ENCODE assay signal across 9 mouse cellular contexts in genomic region chr4:88763384-88764018, GRCm38 (mm10). TPM values are rescaled to one million over a fixed set of nuclear protein-coding genes. Genes with fewer than 3 reads are reported as not detected.
DNase-seq lines count a peak whose midpoint lies in the region; ATAC-seq and TF ChIP-seq lines count a peak whose summit lies in the region.
"Not testable (repeated sequence)": the region's sequence is repeated elsewhere in the genome, so short reads cannot be mapped to it uniquely, and the experiment has no call there.
"Had no signal": no experiment of that assay in that cellular context is flagged by ENCODE, and none has a peak within 500 bp of the region (broad histone marks: within the 10 kb centered on the region; RNA-seq: fewer than 3 reads in every experiment).

No protein-coding gene starts in this region.

- 3% methylated on average over 42 of the region's 42 CpGs for WGBS in embryonic facial prominence, embryonic 10.5 days
- WGBS in hindbrain, embryonic 15.5 days, result 4% methylated on average over 27 of the region's 42 CpGs
- WGBS in olfactory bulb, adult 2 months, result 3% methylated on average over 42 of the region's 42 CpGs

- not testable (repeated sequence) for H3K27me3 ChIP-seq in embryonic facial prominence, embryonic 10.5 days (replicated peaks; ENCODE audit: low read depth, poor library complexity, severe bottlenecking); hindbrain, embryonic 15.5 days

- H3K4me1 ChIP-seq in embryonic facial prominence, embryonic 10.5 days; hindbrain, embryonic 15.5 days (replicated peaks); olfactory bulb, adult 2 months (ENCODE audit: control insufficient read depth, insufficient read depth, low read length): not testable (repeated sequence)

- not testable (repeated sequence) for TF ChIP-seq CTCF in olfactory bulb, adult 2 months (IDR thresholded peaks at IDR 0.05; ENCODE audit: insufficient read depth, low read depth, low read length)

- H3K9me3 ChIP-seq in embryonic facial prominence, embryonic 10.5 days; hindbrain, embryonic 15.5 days: not testable (repeated sequence)

- intact Hi-C loops in gastrocnemius, postnatal 36 days (cut with DNase I), result not testable (repeated sequence)

- peak overlapping the region; percentile 50 for H3K4me3 ChIP-seq in embryonic facial prominence, embryonic 10.5 days
- H3K4me3 ChIP-seq in hindbrain, embryonic 15.5 days, result peak overlapping the region; percentile 36
- peak overlapping the region; percentile 44 for H3K4me3 ChIP-seq in olfactory bulb, adult 2 months (ENCODE audit: insufficient read depth, low read depth, low read length)

- TF ChIP-seq POLR2A in olfactory bulb, adult 2 months (IDR thresholded peaks at IDR 0.05; ENCODE audit: insufficient read depth, low read depth, low read length), result not testable (repeated sequence)

- peak; percentile 61 for DNase-seq in adrenal gland, postnatal 10 days
- peak; percentile 81 for DNase-seq in embryonic facial prominence, embryonic 10.5 days (ENCODE audit: low spot score)
- peak; percentile 38 to 46 for DNase-seq in gastrocnemius, postnatal 36 days
- DNase-seq in layer of hippocampus, postnatal 36 days, result peak; percentile 29 to 37
- DNase-seq in lung, postnatal 14 days, result peak; percentile 55
- peak; percentile 56 for DNase-seq in urinary bladder, postnatal 14 days (ENCODE audit: low spot score)

- H3K9ac ChIP-seq in hindbrain, embryonic 15.5 days, result not testable (repeated sequence)

- not testable (repeated sequence) for H3K36me3 ChIP-seq in embryonic facial prominence, embryonic 10.5 days (replicated peaks); hindbrain, embryonic 15.5 days

- not testable (repeated sequence) for ATAC-seq in hindbrain, embryonic 15.5 days (ENCODE audit: low FRiP score, low read depth)

- peak overlapping the region; percentile 64 for H3K4me2 ChIP-seq in hindbrain, embryonic 15.5 days

- H3K27ac ChIP-seq in embryonic facial prominence, embryonic 10.5 days (replicated peaks); hindbrain, embryonic 15.5 days (replicated peaks); olfactory bulb, adult 2 months (ENCODE audit: insufficient read depth, low read depth, low read length): not testable (repeated sequence)

RNA-seq across cellular contexts. Expression of gene Gm13283, which starts 3.6 kb away (rescaled TPM):
- under 1 TPM in 1 of 2 experiments, not detected in 1; 0.24 TPM for total RNA-seq in adrenal gland, postnatal 10 days (2021)
- 0.14 and 0.20 TPM in 2 replicates for polyA plus RNA-seq in embryonic facial prominence, embryonic 10.5 days (2016; fragmentation: Nextera tagmentation; extraction: Ambion mirVana)
- total RNA-seq in gastrocnemius, postnatal 36 days (2021), result not detected
- polyA plus RNA-seq in hindbrain, embryonic 15.5 days (2015; fragmentation: Nextera tagmentation; extraction: Ambion mirVana), result 0.16 TPM in 1 of 2 replicates, not detected in the other
- total RNA-seq in layer of hippocampus, postnatal 36 days (2021), result not detected
- polyA plus RNA-seq in olfactory bulb, adult 2 months (2012; ENCODE audit: insufficient read depth, insufficient read length, low replicate concordance, missing spikeins), result not detected in 2 replicates
- polyA plus RNA-seq: testis, adult 2 months had no signal

RNA-seq across cellular contexts. Expression of gene Gm13271, which starts 8.8 kb away (rescaled TPM):
- total RNA-seq in adrenal gland, postnatal 10 days (2021), result not detected
- polyA plus RNA-seq in embryonic facial prominence, embryonic 10.5 days (2016; fragmentation: Nextera tagmentation; extraction: Ambion mirVana), result not detected in 2 replicates
- not detected for total RNA-seq in gastrocnemius, postnatal 36 days (2021)
- not detected in 2 replicates for polyA plus RNA-seq in hindbrain, embryonic 15.5 days (2015; fragmentation: Nextera tagmentation; extraction: Ambion mirVana)
- not detected for total RNA-seq in layer of hippocampus, postnatal 36 days (2021)
- polyA plus RNA-seq in olfactory bulb, adult 2 months (2012; ENCODE audit: insufficient read depth, insufficient read length, low replicate concordance, missing spikeins), result not detected in 2 replicates
- polyA plus RNA-seq: testis, adult 2 months had no signal

RNA-seq across cellular contexts. Expression of gene Gm13290, which starts 10.1 kb away (rescaled TPM):
- not detected for total RNA-seq in adrenal gland, postnatal 10 days (2021)
- not detected in 2 replicates for polyA plus RNA-seq in embryonic facial prominence, embryonic 10.5 days (2016; fragmentation: Nextera tagmentation; extraction: Ambion mirVana)
- total RNA-seq in gastrocnemius, postnatal 36 days (2021), result not detected
- 0.25 TPM in 1 of 2 replicates, not detected in the other for polyA plus RNA-seq in hindbrain, embryonic 15.5 days (2015; fragmentation: Nextera tagmentation; extraction: Ambion mirVana)
- total RNA-seq in layer of hippocampus, postnatal 36 days (2021), result not detected
- not detected in 2 replicates for polyA plus RNA-seq in olfactory bulb, adult 2 months (2012; ENCODE audit: insufficient read depth, insufficient read length, low replicate concordance, missing spikeins)
- polyA plus RNA-seq: testis, adult 2 months had no signal

RNA-seq across cellular contexts. Expression of gene Gm13289, which starts 13.2 kb away (rescaled TPM):
- not detected for total RNA-seq in adrenal gland, postnatal 10 days (2021)
- not detected in 2 replicates for polyA plus RNA-seq in embryonic facial prominence, embryonic 10.5 days (2016; fragmentation: Nextera tagmentation; extraction: Ambion mirVana)
- not detected for total RNA-seq in gastrocnemius, postnatal 36 days (2021)
- polyA plus RNA-seq in hindbrain, embryonic 15.5 days (2015; fragmentation: Nextera tagmentation; extraction: Ambion mirVana), result not detected in 2 replicates
- not detected for total RNA-seq in layer of hippocampus, postnatal 36 days (2021)
- polyA plus RNA-seq in olfactory bulb, adult 2 months (2012; ENCODE audit: insufficient read depth, insufficient read length, low replicate concordance, missing spikeins), result not detected in 2 replicates
- polyA plus RNA-seq: testis, adult 2 months had no signal

RNA-seq across cellular contexts. Expression of gene Gm13272, which starts 16.1 kb away (rescaled TPM):
- total RNA-seq in adrenal gland, postnatal 10 days (2021), result not detected
- not detected in 2 replicates for polyA plus RNA-seq in embryonic facial prominence, embryonic 10.5 days (2016; fragmentation: Nextera tagmentation; extraction: Ambion mirVana)
- not detected for total RNA-seq in gastrocnemius, postnatal 36 days (2021)
- polyA plus RNA-seq in hindbrain, embryonic 15.5 days (2015; fragmentation: Nextera tagmentation; extraction: Ambion mirVana), result not detected in 2 replicates
- not detected for total RNA-seq in layer of hippocampus, postnatal 36 days (2021)
- polyA plus RNA-seq in olfactory bulb, adult 2 months (2012; ENCODE audit: insufficient read depth, insufficient read length, low replicate concordance, missing spikeins), result not detected in 2 replicates
- polyA plus RNA-seq: testis, adult 2 months had no signal
